Mouse (Mus musculus) cerebellum, adult 2 months (tissue): Measurements from ENCODE around the gene Aif1l.

Experiments
- CTCF ChIP-seq: fragments of 200-500 bp; IDR thresholded peaks from 2 replicates; pipeline ENCODE4 v1.5.1; 2011; ENCODE audit warnings: low read depth, mild to moderate bottlenecking, control low read depth, low read length, moderate library complexity, borderline replicate concordance; ENCODE audit not compliant: insufficient read depth
- POLR2A ChIP-seq: fragments of 200-500 bp; IDR thresholded peaks from 2 replicates; pipeline ENCODE4 v1.6.1; 2011; ENCODE audit warnings: low read length, control low read depth, borderline replicate concordance; ENCODE audit not compliant: insufficient read depth

DNA sequence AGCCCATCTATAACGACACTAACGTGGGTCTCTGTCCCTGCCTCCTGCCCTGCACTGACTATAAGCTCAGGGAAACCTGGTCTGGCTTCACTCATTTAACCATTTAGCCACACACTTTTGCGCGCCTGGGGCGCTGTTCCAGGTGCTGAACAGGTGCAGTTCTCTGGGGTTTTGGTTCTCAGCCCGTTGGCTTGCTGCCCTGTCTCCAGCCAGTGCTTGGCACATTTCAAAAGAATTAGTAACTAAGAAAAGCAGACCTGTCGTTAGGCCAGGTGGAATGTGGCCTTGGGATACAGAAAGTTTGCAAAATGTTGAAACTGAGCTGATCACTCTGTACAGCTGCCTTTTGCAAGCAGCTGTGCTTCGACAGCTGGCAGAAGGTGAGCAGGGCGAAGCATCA, 25.1 kb upstream of the Aif1l start:
- TF ChIP-seq POLR2A (no peak), CTCF (no peak)
